Mouse (Mus musculus): ENCODE measurements at regions not wholly inside any gene's neighbourhood (a gene's known extent, or its start where the extent isn't known, plus 50 kb on each side); places are given as distances from the start of the nearest gene placed in this dataset.

DNA sequence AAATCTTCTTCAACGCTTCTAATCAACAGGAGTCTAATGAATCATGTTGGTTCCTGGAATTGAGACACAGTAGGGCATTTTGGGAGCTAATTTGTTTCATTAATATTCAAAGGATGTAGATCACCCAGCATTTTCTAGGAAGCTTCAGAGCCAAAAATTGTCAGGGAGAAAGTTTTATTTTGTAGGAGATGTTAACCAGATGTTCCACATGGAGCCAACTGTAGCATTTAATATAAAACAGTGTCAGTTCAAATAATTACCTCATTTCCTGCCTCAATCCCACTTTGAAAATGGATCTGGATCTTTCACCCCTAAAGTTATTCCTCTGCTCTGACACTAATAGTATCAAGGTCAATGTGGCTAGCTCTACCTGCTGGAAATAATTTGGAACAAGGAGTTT, 389.6 kb upstream of the Lmcd1 start:
- no peak for DNase-seq (ENCODE audit: low spot score in 2 of 2)

DNA sequence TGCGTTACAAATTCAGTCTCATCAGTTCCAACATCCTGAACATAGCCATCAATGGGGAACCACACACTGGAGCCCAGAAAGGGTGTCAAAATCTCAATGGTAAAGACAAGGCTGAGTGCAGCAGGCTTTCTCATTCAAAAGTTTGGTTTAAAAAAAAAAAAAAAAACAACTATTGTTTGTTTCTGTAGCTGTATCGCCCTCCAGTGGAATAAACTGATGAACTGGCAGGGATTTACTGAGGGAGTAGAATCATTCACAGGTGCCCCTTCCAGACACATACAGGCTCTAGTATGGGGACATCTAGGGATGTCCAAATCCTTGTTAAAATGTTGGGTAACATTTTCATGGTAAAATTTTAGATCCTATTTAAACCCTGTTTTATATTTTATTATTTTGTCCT, 361.6 kb upstream of the Lmcd1 start:
- DNase-seq (ENCODE audit: low spot score in 2 of 2): peak in 1 of 2 experiments; percentile 4

DNA sequence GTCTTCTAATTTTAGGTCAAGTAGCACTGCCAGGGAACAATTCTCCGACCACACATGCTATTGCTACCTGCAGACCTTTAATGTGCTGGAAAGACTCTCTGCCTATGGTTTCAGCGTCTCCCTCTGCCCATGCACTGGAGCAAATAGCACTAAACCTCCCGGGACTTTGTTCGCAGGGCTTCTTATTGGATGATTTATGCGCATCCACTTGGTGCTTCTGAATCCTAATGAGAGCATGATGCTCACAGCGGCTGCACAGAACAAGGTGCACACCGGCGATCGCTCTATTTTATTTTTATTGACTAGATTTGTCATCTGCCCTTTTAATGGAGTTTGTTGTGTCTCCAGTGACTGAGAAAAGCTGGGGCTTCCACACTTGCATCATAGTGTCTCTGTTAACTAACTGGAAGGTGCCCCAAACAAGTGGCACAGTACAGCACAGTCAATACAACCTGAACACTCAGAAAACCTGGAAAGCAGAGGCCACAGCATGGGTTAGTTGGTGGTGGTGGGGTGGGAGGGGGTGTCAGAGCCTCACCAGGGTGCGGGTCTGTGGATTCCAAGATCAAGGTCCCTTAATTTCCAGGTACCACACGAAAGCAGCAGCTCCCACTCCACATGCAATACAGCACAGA, 359.7 kb upstream of the Lmcd1 start:
- no peak for DNase-seq (ENCODE audit: low spot score in 2 of 2)

DNA sequence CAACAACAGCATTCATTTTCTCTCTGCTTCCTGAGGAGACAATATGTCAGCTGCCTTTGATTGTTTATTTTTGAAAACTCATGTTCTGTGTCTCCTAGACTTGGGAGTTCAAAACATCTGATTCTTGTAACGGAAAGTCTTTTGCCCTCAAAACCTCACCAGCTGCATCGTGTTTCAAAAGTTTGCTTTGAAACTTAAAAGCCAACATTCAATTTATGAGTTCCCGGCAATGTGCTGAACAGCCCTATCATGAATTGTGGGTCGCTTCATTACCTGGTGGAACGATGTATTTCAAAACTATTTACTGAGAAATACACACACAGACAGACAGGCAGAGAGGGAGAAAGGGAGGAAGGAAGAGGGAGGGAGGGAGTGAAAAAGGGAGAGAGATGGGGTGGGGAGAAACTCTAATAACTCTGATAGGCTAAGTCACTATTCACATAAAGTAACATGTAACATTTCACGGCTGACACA, 356.3 kb upstream of the Lmcd1 start:
- no peak for DNase-seq (ENCODE audit: low spot score in 2 of 2)

DNA sequence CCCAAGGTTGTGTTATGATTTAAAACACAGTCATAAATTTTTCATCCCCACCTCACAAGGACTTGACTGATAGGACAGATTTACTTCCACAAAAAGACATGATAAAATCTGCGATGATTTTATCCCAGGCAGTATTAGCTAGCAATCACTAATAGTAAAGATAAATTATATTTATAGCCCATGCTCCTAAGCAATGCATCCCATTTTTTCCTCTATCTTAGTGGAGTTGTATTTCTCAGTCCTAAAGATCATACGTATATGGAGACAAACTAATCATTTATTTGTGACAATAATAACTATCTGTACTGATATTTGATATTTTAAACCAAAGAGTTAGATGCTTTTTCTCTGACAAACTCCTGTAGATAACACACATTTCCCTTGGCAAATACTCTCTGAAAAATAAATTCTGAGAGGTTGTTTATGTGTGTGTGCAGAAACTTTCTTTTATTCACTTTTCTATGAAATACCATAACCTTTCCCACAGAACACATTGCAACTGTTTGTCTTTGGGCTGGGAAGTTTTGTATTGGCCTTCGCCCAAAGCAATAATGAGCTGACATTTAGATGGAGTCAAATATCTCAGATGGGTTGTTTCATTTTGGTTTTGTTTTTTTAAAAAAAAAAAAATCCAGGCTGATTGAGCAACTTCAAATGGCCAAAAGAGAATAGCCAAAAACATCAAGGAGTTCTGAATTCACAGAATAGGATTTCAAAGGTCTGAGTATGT, 355.5 kb upstream of the Lmcd1 start:
- no peak for DNase-seq (ENCODE audit: low spot score in 2 of 2)

DNA sequence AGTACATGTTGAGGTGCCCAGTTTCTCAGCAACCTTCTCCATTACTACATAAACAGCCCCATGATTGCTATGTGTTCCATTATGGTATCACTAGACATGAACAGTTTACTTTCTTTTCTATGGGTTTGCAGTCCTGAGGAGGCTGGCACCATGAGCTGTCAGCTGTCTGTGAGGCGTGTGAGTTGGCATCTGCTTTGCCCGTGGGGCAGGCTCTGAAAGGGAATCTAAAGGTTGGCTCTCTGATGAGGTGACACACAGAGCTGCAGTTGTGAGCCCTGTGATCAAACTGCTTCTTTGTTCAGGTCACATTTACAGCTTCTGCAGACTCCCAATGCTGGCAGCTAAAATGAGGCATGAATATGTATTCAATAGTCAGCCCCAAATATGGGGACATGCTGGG, 341.0 kb upstream of the Lmcd1 start:
- no peak for DNase-seq (ENCODE audit: low spot score in 2 of 2)

DNA sequence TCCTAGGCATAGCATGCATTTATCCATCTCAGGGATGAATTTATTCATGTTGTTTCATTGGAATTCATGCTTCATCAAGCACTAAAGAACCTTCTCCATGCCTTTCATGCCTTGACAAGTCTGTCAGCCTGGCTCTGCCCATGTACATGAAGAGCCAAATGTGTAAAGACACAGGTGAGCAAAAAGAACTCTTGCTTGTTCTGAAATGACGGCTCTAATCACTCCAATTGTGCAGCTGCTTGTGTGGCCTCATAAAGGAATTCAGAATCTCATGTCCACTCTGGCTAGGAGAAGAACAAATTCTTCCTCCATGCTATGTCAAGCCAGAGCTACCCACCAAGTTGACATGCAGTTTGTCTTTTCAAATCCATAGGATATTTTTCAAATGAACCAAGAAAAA, 319.2 kb upstream of the Lmcd1 start:
- no peak for DNase-seq (ENCODE audit: low spot score in 2 of 2)

DNA sequence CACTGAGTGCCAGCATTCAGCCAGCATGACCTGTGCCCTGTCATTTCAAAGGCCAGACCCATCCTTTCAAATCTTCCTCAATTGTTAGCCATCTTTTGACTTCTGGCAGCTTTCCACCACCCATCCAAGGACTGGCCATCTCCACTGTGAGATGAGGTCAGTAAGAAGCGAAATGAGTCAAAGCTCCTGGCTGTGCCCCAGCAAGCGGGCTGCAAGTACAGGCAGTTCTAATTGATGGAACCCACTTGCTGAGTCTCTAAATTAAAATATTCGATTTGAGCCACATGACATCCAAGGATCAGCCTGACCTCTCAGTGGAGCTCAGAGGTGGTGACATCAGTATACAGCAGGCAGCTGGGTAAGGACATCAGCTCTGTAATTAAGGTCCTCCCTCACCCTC, 307.8 kb upstream of the Lmcd1 start:
- DNase-seq (ENCODE audit: low spot score in 2 of 2): no peak

DNA sequence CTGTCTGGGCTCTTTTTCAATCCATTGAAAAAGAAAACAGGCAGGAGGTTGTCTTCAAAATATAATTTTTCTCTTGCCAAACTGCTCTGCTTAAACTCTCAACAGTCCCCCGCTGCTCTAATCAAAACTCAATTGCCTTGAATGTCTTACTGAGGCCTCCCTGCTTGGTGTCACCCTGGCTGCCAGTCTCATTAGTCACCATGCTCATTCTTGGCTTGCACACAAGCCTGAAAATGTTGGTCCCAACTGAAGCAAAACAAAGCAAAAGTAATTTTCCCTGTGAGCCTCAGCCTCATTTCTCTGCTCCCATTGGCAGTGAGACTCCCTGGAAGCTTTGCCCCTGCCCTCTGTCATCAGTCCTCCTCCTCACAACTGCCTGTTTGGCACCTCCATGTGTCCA, 288.1 kb upstream of the Lmcd1 start:
- DNase-seq (ENCODE audit: low spot score in 2 of 2): peak; percentile 7 to 15

DNA sequence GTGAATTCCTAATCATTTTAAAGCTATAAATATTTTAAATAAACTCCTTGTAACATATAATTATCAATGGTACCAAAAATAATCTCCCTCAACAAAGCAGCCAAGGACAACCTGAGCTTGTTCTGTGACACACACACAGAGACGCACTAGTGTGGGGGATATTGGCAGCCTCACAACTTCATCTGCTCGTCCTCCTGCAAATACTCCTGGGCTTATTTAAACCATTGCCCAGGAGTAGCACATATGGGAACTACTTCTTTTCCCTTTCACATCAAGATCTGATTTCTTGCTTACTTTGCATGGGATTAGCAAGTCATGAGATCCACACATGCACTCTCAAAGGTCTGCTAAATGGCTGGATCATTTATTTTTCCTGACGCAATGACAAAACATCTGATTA, 277.7 kb upstream of the Lmcd1 start:
- DNase-seq (ENCODE audit: low spot score in 2 of 2): peak; percentile 6 to 9

DNA sequence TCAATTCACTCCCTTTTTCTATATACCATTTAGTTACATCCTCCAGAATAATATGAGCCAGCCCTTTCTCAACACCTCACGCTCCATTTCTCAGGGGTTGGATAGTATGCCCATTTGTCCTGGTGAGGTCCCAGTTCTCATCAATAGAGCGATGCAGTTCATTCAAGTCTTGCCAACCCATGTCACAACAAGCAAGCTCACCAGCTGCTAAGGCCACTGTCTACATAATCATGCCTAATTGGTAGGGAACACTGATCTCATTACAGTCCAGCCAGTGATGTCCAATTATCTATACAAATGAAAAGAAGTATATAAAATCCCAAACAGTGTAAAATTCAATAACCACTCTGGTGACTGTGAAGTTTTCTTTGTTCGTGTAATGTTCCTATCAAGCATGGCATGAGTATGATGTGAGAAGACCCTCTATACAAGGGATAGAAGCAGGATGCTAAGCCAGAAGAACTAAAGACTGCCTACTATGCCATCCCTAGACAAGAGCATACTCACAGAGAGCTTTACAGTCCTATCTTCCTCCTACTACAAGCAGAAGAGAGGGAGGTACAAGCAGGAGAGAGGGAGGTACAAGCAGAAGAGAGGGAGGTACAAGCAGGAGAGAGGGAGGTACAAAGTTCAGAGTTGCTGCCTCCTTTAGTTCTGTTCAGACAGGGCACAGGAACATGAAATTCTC, 269.6 kb upstream of the Lmcd1 start:
- no peak for DNase-seq (ENCODE audit: low spot score in 2 of 2)

DNA sequence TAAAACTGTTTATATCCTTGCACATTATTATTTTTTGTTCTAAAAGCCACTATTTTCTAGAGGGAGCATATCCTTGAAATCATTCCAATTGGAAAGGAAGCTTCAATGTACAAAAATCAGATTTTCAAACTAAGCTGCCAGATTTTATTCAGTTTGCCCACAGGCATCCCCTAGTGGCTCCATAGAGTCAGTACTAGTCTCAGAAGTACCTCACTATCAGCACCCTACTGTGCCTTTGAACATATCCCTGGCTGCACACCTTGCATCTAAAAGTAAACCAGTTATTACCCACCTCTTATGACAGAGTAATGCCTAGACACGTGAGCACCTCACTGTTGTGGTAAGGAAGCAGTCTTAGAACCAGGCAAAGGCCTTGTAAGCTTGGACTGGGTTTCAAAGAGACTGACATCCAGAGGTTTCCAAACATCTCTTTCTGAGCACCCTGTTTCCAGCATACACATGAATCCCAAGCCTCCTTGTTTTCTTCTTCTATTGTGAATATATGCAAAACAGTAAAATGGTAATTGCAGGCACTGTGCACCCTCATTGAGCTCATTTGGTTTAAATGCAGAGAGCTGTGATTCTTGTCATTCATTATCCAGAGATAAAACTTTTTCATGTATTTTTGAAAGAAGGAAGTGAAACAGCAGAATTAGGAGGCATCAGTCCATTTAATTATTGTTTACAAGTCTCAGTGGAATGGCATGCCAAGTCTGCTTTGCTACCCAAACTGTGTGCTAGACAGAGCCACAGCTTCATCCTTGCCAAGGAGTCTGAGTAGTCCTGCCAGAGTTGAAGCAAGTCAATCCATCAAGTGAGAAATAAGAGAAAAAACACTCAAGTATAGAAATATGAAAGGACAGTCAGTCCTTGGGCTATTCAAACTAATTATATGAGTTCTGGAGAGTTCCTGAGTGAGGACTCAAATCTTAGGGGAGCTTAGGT, 247.0 kb upstream of the Lmcd1 start:
- DNase-seq (ENCODE audit: low spot score in 2 of 2): peak in 1 of 2 experiments; percentile 9

DNA sequence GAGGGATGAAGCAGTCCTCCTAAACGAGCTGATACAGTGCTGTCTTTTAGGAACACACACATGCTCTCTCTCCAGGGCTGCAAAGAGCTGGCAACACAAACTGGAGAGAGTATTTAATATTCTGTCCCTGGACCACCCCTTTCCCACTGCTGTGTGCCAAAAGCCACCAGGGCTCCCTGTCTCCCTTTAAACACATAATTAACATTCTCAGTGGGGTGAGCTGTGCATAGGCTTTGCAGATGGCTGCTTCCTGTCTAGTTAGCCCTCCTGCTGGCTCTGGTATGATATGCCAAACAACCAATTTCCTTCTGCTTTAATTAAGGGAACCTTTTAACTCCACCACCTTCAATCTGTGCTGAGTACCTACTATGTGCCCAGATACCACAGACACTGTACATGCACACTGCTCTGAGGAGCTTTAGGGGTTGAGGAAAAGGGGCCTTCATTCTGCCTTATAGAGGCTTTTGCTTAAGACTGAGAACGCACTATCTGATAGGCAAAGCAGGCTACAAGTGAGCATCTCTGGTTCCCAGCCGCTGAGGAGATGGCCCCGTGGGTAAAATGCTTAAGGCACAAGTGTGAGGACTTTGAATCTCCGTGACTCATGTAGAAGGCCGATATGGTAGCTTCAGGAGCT, 222.9 kb upstream of the Lmcd1 start:
- peak; percentile 28 to 32 for DNase-seq (ENCODE audit: low spot score in 2 of 2)

DNA sequence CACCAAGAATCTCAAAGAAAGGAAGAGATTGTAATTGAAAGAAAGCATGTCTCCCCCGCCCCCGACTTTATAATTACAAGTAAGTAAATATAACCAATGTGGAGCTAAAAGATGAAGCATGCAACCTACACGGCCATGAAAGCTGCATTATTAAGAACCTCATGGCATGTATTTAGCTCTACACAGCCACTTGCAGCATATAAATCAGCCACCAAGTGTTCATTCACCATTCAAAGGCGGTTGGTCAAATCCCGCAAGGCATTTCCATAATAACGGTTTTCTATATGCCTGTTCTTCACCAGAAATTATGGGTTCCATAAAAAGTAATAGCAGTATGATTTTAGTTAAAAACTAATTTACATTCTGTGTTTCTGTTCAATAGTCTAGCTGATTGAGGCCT, 221.4 kb upstream of the Lmcd1 start:
- DNase-seq (ENCODE audit: low spot score in 2 of 2): no peak

DNA sequence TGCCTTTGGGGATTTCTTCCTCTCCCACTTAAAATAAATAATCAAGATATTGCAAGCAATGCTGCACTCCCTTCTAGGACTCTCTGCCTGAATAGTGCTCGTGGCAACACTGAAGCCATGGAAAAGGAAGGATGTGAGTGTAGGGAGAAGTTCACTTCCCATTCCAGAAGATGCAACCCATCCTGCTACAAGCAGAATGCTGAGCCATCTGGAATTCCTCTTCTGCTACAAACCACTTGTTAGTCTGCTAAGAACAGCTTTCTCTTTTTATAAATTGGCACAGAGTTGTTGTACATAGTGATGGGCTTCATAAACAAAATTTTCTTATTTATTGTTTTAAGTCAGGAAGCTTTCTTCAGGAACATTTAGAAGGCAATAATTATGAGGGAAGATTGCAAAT, 215.7 kb upstream of the Lmcd1 start:
- DNase-seq (ENCODE audit: low spot score in 2 of 2): peak; percentile 37 to 43

DNA sequence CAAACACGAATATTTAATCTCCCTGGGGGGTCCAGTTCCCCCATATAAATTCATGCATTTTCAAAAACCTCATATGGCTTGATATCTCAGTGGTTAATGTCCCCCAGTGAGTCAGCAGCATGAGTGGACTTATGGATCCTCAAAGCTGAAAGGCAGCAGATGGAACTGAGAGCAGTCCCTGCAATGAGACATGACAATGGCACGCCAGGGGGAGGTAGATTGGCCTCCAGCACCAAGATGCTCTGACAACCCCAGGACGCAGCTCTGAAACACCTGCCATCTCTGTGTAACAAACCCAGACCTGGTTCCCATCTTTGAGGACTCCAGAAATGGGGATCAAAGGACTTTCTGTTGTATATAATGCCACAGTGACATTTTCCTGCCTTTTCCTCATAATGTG, 210.6 kb upstream of the Lmcd1 start:
- no peak for DNase-seq (ENCODE audit: low spot score in 2 of 2)

DNA sequence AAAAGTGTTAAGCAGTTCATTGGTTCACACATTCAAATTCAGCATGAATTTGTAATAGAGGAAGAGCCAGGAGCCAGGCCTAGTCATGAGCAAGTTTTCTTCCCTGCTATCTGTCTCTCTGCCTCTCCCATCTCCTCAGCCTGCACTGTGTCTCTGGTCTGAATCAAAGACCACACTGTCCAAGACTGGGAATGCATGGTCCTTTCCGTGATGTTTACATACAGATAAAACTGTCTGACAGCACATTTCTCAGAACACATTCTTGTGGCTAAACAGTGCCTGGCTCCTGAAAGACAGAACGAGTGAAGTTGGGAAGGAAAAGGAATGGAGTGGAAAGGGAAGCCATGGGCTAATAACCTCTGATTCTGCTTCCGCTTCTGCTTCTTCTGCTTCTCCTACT, 183.0 kb upstream of the Lmcd1 start:
- no peak for DNase-seq (ENCODE audit: low spot score in 2 of 2)

DNA sequence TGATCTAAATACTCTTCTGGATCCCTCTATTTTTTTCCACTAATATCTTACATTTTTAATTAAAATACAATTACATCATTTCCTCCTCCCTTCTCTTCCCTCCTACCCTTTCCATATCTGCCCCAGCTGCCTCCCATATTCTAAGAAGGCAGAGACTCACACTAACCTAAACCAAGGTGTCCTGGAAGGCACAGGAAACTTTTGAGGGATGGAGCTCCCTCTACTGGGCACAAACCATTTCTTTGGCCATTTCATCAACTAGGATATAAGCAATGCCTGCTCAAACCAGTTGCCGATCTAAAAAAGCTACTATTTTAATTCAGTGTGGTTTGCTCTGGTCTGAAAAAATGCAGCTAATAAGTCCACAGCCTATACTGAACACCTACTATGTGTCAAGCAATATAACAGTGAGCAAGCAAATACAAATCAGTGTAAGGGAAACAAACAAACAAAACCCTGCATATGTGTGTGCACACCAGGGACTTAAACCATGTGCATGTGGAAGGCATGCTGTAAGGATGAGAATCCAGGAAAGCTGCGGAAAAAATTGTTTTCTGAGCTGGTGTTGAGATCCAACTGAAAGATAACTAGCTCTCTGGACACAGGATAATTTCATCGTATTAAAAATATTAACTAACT, 182.3 kb upstream of the Lmcd1 start:
- DNase-seq (ENCODE audit: low spot score in 2 of 2): peak; percentile 38 to 71

DNA sequence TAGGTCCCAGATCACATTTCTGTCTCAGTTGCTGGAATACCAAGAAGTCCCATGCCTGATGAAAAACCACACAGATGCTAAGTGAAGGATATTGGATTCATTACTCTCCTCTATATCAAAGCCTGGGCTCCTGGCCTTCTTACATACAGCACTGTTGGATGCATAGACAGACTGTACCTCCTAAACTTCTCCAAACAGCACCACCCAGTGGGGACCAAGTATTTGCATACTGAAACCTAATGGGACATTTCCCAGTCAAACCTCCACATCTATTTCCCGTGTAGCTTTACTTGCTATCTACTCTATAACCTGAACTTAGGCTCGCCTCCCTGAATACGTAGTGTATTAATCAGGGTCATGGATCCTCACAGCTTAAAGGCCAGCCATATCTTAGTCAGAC, 180.3 kb upstream of the Lmcd1 start:
- no peak for DNase-seq (ENCODE audit: low spot score in 2 of 2)

DNA sequence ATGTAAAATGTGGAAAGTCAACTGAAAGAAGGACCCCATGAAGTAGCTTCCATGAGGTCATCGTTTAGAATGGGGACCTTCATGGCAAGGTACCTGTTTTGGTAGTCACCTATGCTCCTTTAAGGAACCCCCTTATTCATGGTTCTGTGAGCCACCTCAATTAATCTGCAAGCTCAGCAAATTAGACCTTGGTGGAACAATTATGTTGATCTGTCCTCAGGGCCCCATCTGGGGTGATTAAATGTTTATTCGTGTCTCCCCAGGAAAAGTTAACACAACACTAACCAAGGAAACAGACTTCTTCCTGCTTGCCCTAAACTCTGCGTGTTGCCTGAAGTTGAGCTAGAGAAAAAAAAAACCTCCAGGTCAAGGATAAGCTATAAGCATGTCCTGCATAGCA, 175.9 kb upstream of the Lmcd1 start:
- no peak for DNase-seq (ENCODE audit: low spot score in 2 of 2)

DNA sequence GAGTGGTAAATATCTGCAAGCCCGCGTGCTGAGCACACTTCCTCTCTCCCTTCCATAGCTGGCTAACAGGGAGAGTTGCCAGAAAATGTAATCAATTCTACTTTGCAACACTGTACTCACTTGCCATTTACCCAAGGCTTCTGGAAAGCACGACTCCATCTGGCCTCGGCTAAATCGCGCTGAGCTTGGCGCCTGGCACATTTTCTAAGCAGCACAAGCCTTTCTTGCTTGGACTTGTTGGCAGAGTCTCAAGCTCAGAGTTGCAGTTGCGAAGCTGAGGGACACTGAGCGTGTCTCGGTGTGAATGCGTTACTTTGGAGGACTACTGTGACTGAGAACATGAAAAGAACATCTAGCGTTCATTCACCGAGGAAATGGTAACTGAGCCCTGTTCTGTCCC, 164.9 kb upstream of the Lmcd1 start:
- DNase-seq (ENCODE audit: low spot score in 2 of 2): peak; percentile 79
